Mouse (Mus musculus) erythroblast, embryonic 14.5 days (primary cell): ENCODE data around the gene Lrch4.

Experiments
- GATA1 ChIP-seq: IDR thresholded peaks from 2 replicates; pipeline ENCODE4 v1.6.1; 2012; ENCODE audit warnings: low read length, inconsistent platforms, mixed read lengths
- TAL1 ChIP-seq: IDR thresholded peaks from 3 replicates; pipeline ENCODE4 v1.6.1; 2012; ENCODE audit warnings: low read length, inconsistent platforms, mixed read lengths

DNA sequence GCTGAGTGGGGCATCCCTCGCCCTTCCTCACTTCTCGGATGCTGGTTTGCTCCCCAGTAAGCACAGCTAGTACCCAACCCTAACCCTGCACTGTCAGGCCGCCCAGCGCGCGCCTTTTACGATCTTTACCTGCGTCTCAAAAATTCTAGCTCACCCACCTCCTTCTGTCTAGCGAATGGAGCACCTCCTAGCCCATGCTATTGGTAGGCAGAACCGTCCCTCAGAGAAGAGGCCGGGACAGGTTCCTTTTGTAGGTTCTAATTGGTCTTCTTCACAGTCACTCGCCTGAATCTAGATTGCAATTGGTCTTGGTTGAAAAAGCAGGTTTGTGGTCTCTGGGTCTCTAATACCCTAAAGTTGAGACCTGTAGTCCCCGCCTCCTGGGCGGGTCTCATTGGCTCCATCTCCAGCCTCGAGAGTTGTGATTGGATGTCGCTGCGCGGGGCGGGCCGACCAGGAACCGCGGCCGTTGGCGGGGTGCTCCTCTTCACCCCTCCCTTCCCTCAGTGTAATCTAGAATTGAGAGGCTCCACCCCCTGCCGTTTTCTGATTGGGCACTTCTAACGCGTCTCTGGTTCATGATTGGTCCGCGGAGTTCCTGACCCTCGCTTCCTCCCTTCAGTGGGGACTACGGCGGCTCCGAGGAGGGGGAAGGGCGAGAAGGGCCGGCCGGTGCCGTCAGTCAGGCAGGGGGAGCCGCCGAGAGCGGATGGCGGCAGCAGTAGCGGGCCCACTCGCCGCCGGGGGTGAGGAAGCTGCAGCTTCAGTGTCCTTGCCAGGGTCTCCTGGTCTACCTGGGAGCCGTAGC is at the start of gene Lrch4, which contains the start of the genes Fbxo24 and Gm20605:
- TF ChIP-seq TAL1 (no peak), GATA1 (no peak)
